Mouse (Mus musculus) cerebellum, postnatal 36 days (tissue): ENCODE measurements around the gene Ppp1r3f.

Source experiments
- DNase-seq, 2 experiments: peaks; one replicate each; pipeline ENCODE4 v3.0.0; 2021 to 2022; ENCODE audit warnings: mixed read lengths in 2 of 2

Gene Ppp1r3f

DNA sequence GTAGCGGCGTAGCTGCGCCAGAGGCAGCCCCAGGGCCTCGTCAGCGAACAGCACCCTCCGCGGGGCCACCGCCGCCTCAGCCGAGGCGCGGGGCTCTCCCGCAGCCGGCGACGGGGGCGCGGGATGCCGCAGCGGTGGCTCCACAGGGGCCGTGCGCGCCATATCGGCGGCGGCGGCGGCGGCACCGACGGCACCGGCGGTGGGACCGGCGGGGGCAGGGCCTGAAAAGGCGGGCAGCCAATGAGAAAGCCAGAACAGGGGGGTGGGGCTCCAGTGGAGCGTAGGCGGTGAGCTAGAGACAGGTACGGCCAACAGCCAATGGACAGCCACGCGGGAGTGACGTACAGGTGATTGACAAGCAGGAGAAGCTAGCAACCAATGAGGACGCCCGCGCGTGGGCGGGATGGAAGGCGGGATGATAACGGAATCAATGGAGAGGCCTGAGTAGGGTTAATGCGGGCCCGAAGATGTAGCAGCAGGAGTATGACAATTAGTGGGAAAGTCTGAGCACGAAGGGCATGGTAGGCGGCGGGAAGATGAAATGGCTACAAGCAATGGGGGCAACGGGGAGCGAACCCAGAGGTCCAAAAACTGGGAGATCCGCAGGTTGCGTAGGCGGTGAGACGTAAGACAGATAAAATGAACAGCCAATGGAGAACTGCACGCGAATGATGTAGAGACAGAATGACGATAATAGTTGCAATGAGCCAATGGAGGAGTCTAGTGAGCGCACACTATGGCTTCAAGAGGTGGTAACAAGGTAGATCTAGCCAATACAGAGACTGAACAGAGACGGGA is at the start of gene Ppp1r3f:
Gene Ppp1r3f (minus strand): TSS at position 197 of the 798 bp plus-strand sequence.
- DNase-seq, result peak; percentile 92 to 93

DNA sequence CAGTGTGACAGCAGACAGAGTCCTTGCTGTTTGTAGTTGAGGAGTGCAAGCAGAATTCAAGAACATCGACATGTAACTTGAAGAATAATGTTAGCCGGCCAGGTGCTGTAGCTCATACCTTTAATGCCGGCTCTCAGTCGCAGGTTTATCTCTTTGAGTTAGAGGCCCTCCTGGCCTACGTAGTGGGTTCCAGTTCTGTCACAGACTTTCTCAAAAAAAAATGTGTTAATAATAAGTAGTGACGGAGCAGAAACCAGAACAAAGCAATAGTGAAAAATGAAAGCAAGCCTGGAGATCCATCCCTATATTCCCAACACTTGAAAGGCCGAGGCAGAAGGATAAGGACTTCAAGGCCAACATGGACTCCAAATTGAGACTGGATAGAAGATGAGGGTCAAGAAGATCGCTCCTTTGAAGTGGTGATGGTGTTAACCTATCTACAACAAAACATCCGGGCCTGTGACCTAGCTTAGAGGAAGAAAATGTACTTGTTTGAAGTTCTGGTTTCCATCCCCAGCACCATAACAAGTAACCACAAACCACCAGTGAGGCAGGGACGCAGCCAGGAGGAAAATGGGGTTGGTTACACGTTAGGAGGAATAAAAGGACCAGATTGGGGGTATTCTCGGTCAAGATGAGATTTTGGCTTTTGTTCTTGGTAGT is 43.9 kb upstream of the Ppp1r3f start:
- no peak for DNase-seq

DNA sequence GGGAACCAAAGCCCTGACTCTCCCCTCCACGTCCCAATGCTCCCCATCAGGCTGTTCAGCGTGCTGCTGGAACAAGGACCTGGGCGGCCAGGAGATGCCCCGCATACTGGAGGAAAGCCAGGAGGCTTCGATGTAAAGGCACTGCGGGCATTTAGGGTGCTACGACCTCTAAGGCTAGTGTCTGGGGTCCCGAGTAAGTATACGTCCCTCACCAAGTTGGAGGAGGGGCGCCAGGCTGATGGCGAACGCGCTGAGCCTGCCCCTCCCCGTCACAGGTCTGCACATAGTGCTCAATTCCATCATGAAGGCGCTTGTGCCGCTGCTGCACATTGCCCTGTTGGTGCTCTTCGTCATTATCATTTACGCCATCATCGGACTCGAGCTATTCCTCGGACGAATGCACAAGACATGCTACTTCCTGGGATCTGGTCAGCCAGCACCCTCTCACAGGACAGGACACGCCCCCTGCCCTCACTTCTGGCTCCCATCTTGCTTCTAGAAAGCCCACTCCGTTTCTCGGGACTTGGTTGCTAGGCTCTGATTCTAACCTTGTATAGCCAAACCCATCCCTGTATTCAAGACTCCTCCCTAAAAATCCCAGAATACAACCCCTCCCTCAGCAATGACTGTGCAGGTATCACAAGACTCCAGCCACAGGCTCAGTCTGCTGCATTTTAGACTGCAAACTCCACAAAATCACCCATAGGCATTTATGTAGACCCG is 36.6 kb upstream of the Ppp1r3f start:
- peak; percentile 14 for DNase-seq

DNA sequence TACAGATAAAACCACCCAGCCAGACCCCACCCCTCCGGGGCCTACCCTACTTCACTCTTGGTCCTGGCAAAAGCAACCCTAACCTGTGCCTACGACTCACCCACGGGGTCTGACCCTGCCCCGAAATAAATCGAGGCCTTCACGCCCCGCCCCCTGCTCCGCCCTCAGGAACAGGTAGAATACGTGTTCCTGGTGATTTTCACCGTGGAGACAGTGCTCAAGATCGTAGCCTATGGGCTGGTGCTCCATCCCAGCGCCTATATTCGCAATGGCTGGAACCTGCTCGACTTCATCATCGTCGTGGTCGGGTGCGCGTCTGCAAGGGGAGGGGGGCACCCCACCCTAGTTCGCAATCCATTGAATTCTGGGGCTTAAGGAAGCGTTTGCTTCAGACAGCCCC is 36.0 kb upstream of the Ppp1r3f start:
- peak; percentile 20 to 22 for DNase-seq

DNA sequence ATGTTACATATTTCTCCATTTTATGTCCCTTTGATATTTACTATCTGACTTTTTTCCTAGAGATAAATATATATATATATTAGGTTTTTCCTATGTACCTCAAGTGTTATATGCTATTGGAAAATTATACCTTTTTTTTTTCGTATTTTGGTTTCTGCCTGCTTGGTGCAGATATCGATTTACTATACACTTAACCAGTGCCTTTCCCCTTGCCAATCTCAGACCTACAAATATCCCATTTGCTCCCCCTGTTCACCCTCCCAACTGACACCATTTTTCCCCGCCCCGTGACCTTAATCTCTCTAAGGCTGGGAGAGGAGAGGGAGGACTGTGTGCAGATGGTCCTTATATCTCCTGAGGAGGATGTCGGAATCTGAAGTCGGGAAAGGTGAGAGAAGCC is 32.7 kb upstream of the Ppp1r3f start, which contains the start of gene Cacna1f:
Gene Cacna1f (plus strand): TSS at position 301 of the 400 bp plus-strand sequence.
- DNase-seq, result no peak

DNA sequence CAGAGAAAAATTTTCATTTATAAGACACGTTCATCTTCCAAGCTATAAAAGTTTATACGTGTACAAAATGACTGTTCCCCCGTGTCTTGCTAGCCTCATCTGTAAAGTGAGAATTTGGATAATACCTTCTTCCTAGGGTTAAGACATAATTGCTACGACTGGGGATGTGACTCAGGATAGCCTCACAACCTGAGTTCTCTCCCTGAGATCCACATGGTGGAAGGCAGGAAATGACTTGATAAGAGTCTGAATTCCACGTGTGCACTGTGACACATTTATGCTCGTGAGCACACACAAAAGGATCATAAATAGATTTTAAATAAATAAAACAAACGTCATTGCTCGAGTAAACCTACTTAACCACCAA is 31.5 kb upstream of the Ppp1r3f start:
- no peak for DNase-seq

DNA sequence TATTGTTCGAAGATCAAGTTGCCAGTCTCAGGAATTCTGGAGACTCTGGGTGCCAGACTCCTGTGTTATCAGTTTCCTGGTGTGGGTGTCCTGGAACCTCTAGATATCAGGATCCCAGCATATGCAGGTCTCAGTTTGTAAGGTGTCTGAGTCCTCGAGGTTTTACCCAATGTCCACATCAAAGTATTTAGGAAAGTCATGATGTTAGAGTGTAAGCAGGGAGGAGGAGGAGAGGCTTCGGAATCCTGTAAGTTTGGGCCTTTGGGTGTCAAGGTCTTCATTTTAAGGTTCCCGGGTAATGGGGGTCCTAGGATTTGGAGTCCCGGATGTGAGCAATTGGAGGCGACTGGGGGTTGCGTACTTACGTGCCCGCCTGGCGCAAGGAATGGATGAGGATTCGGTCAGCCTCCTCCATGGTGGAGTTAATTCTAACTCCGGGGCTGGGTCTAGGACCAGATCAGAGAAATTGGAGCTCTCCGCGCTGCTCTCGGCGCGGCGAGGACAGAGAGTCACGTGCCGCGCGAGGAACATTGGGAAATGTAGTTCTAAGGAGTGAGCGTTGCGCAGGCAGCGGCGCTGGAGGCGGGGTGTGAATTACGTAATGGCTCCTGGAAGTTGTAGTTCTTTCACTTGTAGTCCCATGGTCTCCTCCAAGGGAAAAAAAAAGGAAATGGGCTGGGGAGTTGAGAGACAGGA is 30.9 kb upstream of the Ppp1r3f start, which contains the start of gene Ccdc22:
Gene Ccdc22 (minus strand): TSS at position 639 of the 696 bp plus-strand sequence.
- peak; percentile 81 for DNase-seq

DNA sequence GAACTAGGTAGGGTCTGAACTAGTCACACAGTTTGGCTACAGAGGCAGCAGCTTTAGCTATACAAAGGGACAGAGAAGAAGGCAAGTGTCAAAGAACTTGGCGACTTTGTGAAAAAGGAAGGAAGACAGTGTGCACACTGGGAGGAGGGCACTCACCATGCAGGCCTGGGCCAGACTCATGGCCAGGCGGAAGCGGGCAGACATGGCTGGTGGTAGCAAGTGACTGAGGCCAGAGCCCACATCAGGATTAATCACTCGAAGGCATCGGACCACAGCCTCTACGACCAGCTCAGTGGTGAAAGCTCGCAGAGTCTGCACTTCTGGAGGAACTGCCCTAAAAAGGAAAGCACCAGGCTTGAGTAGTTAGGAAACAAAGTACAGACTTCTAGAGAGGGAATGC is 29.9 kb upstream of the Ppp1r3f start:
- DNase-seq, result no peak

DNA sequence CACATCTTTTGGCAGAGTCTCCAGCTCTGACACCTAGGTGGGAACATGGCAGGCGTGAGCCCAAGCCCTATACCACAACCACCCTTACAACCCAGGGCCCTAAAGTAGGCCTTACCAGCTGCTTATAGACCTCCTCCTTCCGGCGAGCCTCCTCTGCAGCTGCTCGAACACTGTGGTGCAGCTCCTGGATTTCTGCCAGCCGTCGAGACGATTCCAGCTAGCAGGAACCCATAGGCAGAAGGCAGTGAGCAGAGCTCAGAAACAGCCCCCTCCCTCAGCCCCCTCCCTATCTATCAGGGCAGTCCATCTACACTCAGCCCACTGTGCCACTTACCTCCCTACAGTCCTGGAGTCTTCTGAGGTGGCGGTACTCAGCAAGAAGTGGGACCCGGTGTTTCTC is 21.3 kb upstream of the Ppp1r3f start:
- no peak for DNase-seq

DNA sequence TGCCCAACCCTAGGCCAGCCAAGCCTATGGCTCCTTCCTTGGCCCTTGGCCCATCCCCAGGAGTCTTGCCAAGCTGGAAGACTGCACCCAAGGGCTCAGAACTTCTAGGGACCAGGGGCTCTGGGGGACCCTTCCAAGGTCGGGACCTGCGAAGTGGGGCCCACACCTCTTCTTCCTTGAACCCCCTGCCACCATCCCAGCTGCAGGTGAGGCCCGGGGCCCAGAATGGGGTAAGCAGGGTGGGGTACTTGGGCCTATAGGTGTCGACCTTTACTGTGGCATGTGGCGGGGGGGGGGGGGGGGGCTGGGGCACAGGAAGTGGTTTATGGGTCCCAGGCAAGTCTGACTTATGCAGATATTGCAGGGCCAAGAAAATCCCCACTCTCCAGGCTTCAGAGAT is 12.3 kb upstream of the Ppp1r3f start:
- no peak for DNase-seq

DNA sequence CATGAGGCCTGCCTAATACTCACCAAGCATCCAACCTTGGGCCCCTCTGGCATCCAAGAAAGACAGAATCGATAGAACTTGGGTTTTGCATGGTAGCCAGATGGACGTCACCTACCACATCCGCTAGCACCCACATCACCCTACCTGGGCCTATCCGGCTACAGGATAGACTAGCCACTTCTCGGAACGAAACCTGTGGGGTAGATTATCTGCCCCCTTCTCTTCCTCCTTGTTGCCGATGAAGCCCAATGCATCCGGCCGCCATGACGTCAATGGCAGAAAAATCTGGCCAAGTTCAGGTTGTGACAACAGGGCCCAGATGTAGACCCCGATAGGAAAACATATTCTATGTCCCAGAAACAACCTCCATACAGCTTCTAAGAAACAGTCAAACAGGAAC is 9.8 kb upstream of the Ppp1r3f start:
- no peak for DNase-seq

DNA sequence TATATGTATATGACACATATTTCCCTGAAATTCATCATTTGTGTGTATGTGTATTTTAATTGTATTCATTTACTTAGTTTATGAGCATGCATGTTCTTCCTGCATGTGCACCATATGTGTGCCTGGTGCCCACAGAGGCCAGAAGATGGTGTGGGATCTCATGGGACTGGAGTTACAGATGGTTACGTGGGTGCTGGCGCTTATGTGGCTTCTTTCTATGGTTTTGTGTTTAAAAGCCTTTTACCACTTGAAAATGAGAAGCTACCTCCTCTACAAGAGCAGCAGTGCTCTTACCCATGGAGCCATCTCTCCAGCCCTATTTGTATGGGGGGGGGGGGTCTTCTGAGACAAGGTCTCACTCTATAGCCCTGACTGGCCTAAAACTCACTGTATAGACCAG is 7.1 kb upstream of the Ppp1r3f start:
- DNase-seq, result no peak

DNA sequence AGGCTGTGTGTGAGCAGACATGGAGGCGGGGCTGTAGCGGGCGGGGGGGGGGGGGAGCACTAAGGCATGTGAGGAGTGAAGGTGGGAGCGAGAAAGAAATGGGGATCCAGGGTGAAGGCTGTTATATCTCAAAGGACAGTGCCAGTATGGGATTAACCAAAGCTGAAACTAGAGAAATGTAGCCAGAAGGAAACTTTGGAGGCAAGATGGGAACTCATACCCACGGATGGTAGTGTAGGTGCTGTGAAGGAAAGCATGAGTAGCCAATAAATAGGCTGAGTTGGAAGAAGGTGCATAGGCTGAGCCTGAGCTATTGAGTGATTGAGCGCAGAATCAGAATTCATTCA is 775 bp upstream of the Ppp1r3f start:
- no peak for DNase-seq

DNA sequence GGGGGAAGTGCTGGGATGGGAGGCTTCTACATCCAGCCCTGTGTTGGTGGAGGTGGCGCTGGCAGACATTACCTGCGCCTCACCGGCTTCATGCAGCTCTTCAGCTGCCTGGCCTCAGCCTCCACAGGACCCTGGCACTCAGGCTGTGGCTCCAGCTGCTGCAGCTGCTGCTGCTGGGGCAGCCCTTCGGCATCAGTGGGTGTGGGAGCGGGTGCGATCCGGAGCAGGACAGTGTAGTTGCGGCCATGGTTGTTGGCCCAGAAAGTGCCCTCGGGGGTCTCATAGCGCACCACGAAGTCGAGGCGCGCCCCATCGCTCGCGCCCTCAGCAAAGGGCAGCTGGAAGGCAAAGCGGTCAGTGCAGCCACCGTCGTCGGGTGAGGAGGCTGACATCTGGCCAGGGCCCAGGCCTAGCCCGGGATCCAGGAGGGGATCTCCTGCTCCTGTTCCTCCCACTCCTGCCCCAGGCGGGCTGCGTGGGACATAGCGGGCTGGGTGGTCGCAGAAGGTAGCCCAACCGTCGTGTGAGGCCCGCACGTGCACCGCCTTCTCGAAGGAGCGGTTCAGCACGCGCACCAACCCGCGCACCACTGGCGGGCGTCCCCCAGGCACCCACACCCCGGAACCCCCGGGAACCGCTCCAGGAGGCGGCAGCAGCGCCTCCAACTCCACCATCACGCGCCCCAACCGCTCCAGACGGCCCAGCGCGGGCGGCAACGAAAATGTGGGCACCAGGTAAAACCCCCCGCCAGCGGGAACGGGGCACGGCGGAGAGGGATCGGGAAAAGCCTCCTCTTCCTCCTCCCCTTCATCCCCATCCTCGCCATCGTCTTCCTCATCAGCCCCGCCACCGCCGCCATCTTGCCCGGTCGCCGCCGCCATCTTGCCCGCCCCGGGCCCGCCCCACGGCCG is 652 bp downstream of the Ppp1r3f start, which contains the start of gene Foxp3:
Gene Foxp3 (plus strand): TSS at position 469 of the 911 bp plus-strand sequence.
- peak in 1 of 2 experiments; percentile 63 for DNase-seq

DNA sequence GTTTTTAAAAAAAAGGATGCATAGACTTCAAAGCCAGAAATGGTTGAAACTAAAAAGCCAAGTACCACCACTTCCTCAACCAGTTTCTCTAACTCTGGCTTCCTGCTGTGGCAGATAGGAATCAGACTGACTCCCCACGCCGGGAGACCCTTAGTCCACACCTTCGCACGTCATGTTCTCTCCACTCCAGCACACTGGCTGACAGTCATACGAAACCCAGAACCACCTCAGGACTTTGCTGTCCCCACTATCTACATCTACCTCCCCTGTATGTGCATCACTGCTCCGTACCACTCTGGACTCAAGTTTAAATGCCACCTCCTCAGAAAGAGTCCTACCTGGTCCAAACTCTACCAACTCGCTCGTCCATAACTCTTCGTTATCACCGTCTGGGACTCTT is 1.6 kb downstream of the Ppp1r3f start:
- no peak for DNase-seq

DNA sequence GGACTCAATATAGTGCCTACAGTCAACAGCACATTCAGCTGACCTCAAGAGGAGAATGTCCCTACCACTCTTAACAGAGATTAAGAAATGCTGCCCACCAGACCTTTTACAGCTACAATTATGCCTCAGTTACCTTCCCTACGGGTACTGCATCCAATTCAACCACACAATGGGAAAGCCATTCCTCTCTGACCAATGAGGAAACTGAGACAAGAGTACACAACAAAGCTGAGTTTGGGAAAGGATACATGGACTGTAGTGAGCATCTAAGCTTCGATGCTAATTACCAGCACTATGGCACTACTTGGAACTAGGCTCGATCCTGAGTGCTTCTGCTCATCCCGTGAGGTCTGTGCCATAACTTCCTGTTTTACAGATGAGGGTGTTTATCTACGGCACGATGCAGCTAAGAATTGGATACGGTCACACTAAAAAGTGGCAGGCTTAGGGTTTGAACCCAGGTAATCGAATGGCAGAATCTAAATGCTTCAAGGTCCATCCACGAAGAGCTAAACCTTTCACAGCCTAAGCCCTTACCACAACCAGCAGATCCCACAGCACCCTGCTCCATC is 2.4 kb downstream of the Ppp1r3f start:
- no peak for DNase-seq

DNA sequence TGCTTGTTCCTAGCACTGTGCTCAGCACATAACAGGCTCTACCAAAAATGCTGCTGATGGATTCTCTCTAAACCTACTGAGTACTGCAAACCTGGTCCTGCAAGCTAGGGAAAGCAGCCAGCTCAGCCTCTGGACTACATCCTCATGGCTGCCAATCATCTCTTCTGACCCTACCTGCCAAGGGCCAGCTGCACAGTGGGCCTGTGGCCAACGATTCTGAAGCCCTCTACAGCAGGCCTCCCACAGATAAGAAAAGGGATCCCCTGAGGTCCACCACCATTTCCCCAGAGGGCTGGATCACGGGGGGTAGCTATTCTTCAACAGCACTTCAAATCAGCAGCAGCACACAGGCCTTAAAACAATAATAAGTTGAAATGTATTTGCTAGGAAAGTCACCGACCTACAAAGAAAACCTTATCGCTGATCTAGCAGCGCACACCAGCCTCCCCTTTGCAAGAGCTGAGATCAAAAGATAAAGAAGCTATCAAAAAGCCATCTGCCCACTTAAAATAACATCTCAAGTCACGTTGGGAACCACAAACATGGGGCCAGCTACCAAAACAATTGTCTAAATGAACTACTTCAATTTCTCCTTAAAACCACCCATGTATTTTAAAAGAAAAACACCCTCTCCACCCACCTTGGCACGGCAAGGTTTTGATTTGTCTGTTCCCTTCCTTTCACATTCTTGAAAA is 3.5 kb downstream of the Ppp1r3f start:
- DNase-seq, result no peak

DNA sequence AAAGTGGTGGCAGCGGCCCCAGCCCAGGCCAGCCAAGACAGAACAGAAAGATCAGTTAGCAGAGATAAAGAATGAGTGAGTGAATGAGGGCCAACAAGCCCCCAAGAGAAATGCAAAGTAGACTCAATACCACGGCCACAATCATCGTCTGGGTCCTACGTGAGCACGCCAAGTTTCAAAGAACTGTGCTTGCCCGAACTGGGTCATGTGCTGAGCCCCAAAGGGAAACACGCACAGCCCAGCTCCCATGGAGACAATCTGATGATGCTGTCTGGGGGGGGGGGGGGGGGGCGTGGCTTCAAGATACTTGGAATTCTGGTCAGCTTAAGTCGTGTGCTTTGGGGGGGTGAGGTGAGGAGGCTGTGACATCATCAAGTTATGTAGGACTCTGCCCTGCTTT is 6.6 kb downstream of the Ppp1r3f start:
- DNase-seq, result no peak

DNA sequence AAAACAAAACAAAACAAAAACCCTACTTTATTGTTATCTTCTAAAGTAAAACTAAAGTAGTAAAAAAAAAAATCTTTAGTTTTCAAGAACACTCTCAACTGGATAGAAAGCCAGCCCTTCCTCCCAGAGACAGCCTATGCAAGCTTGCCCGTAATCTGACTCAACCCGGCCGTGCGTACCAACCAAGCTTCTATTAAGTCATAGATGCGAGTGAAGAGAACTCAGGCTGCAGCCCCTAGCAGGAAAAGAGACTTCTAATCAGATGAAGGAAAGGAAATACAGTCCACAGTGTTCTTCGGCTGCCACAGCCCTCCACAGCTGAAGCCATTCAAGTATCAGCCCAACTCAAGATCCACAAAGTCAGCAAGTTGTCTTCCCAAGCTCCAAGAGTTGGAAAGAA is 7.7 kb downstream of the Ppp1r3f start:
- DNase-seq, result no peak

DNA sequence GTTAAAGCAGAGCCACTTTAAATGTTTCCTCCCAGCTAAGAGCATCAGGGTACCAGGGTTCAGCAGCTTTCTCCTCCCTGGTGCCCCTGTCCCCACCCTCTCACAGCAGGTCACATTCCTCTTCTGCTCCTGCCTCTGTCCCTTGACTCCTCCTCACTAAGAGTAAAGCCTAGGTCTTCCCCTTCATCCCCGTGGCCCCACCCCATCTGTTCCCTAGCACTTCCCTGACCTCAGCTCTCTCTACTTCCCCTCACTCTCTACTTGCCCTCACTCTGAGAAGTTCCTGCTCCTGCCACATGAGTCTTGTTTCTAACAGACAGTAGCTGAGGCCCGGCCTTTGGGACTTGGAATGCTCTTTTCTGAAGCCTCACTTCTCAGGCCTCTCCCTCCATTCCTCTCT is 11.0 kb downstream of the Ppp1r3f start:
- no peak for DNase-seq

DNA sequence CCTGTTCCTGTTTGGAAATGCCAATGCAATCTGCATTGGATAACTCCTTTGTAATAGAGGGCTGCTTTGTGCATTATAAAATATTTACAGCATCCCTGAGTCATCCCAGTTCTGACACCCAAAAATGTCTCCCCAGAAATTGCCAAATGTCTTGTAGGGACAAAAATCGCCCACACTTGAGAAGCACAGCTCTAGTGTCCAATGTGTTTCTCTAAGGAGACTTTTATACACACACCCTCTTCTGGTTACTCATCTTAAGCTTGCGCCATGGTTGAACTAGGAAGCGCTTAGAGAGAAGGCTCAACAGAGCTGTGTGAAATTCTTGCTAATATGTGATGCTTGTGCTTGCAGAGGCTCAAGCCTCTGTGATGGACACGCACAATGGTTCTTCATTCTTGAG is 20.6 kb downstream of the Ppp1r3f start:
- DNase-seq, result no peak
